Mouse (Mus musculus): ENCODE data around the gene Ccne1. TPM values are rescaled to one million over a fixed set of nuclear protein-coding genes. Genes with fewer than 3 reads are reported as not detected.

Ccne1 gene
- total RNA-seq, 1 experiment, result 194 TPM

GRCm38 (mm10) chr7:38054246-38054645, 53.1 kb downstream of the Ccne1 start:
- Histone ChIP-seq H3K4me1 (ENCODE audit: control insufficient read depth in 2 of 2, insufficient read depth in 2 of 2, low read length in 2 of 2, poor library complexity in 1 of 2) (no peaks in the 10 kb centered on the region), H3K9me3 (ENCODE audit: control insufficient read depth, insufficient read depth, low read depth, low read length) (no peaks in the 10 kb centered on the region), H3K27ac (ENCODE audit: insufficient read depth, low read depth, low read length, poor library complexity, severe bottlenecking) (no peak overlapping the region), H3K9ac (ENCODE audit: insufficient read depth, low read depth, low read length, poor library complexity, severe bottlenecking) (no peak overlapping the region), H3K36me3 (ENCODE audit: control insufficient read depth, insufficient read depth, low read length, poor library complexity, severe bottlenecking) (no peaks in the 10 kb centered on the region), H3K4me3 (ENCODE audit: insufficient read depth in 1 of 2, low read depth in 1 of 2, low read length in 2 of 2, poor library complexity in 1 of 2, severe bottlenecking in 1 of 2) (no peak overlapping the region)
- in situ Hi-C loops (cut with MboI; ENCODE audit: low sequenced_read_pairs in 2 of 2, unreplicated experiment in 2 of 2), result no loop called here
- no peak for DNase-seq (ENCODE audit: low read depth, low spot score)
- TF ChIP-seq CHD2 (IDR thresholded peaks at IDR 0.05; ENCODE audit: low read depth, low read length) (no peak), ZC3H11A (IDR thresholded peaks at IDR 0.05; ENCODE audit: borderline replicate concordance, low read depth, low read length) (no peak), HCFC1 (IDR thresholded peaks at IDR 0.05; ENCODE audit: borderline replicate concordance, insufficient read depth, low read length) (no peak), MAFK (IDR thresholded peaks at IDR 0.05; ENCODE audit: insufficient read depth, low read depth, low read length) (no peak), ZNF384 (IDR thresholded peaks at IDR 0.05; ENCODE audit: low read depth, low read length) (no peak)

Other genes starting within 250 kb of the Ccne1 start
- 68.4 and 107 TPM in 2 replicates for gene Uri1, start 84.0 kb downstream of the Ccne1 start, total RNA-seq (2012; rRNA removed)
- gene 1600014C10Rik, start 75.7 kb upstream of the Ccne1 start, total RNA-seq (2012; rRNA removed), result 6.5 and 6.6 TPM in 2 replicates
- 3.3 and 4.8 TPM in 2 replicates for gene Plekhf1, start 120.5 kb upstream of the Ccne1 start, total RNA-seq (2012; rRNA removed)
- gene Pop4, start 163.9 kb upstream of the Ccne1 start, total RNA-seq (2012; rRNA removed), result 38.8 and 49.8 TPM in 2 replicates

Measured in ES-E14 (cell line).